Mouse (Mus musculus) heart, embryonic 15.5 days (tissue): Measurements from ENCODE around the gene Dbi. TPM values are rescaled to one million over a fixed set of nuclear protein-coding genes. Genes with fewer than 3 reads are reported as not detected.
A peak's percentile ranks its signal among the peaks of the same experiment; 100 is the strongest.

ENCODE experiments used
- ATAC-seq: fragments of 200-750 bp; cut with Nextera tagmentation; replicated peaks from 2 replicates; pipeline ENCODE4 v1.8.0; 2017; ENCODE audit warnings: low read depth, moderate TSS enrichment; ENCODE audit not compliant: insufficient number of reproducible peaks, insufficient read depth, low FRiP score
- H3K27ac ChIP-seq: fragments of 300-500 bp; sonication (generic); 2 replicates; pipeline ENCODE4 v1.5.1; 2015; ENCODE audit warnings: mild to moderate bottlenecking, inconsistent platforms
- H3K27me3 ChIP-seq: fragments of 300-500 bp; sonication (generic); 2 replicates; pipeline ENCODE4 v1.6.1; 2015; ENCODE audit warnings: inconsistent platforms
- H3K36me3 ChIP-seq: fragments of 300-500 bp; sonication (generic); 2 replicates; pipeline ENCODE4 v1.6.1; 2015; ENCODE audit warnings: mild to moderate bottlenecking, inconsistent platforms
- H3K4me1 ChIP-seq: fragments of 300-500 bp; sonication (generic); replicated peaks from 2 replicates; pipeline ENCODE4 v1.6.1; 2015; ENCODE audit warnings: inconsistent platforms
- H3K4me2 ChIP-seq: fragments of 300-500 bp; sonication (generic); 2 replicates; pipeline ENCODE4 v1.6.1; 2015; ENCODE audit warnings: inconsistent platforms, mild to moderate bottlenecking, moderate library complexity
- H3K4me3 ChIP-seq: fragments of 300-500 bp; sonication (generic); 2 replicates; pipeline ENCODE4 v1.5.1; 2015; ENCODE audit warnings: mild to moderate bottlenecking, inconsistent platforms
- H3K9ac ChIP-seq: fragments of 300-500 bp; sonication (generic); 2 replicates; pipeline ENCODE4 v1.6.1; 2015; ENCODE audit warnings: mild to moderate bottlenecking, inconsistent platforms
- H3K9me3 ChIP-seq: fragments of 300-500 bp; sonication (generic); replicated peaks from 2 replicates; pipeline ENCODE4 v1.6.1; 2016; ENCODE audit warnings: inconsistent platforms
- WGBS: fragments of 180-500 bp; shearing (Covaris S2); methylation state at CpG from one replicate; pipeline ENCODE4 v1.1.7; 2015; ENCODE audit warnings: mixed read lengths; 5-methylcytosine and 5-hydroxymethylcytosine counted together
- polyA plus RNA-seq: library from polyadenylated mRNA; unstranded; fragments of >200 nt; fragmentation: Nextera tagmentation; extraction: Ambion mirVana; gene quantifications from 2 replicates; pipeline ENCODE4 v1.2.1, GENCODE M21; 2015

The Dbi gene
- polyA plus RNA-seq: 623 and 771 TPM in 2 replicates

GRCm38 (mm10) chr1:120120969-120121811 lies at the start of gene Dbi, which contains the start of gene 3110009E18Rik:
Gene Dbi, minus strand, starts transcription at chr1:120121078.
Gene 3110009E18Rik, plus strand, starts transcription at chr1:120121187.
- ATAC-seq: peak; percentile 93
- Histone ChIP-seq H3K27me3 (no peaks in the 10 kb centered on the region), H3K4me1 (peaks cover 33% of the 10 kb centered on the region), H3K4me2 (peak within 1 kb of the TSS; percentile 78), H3K36me3 (peaks cover under 1% of the 10 kb centered on the region; the same call in 1 of the 2 replicates), H3K27ac (peak within 1 kb of the TSS; percentile 96), H3K9ac (peak within 1 kb of the TSS; percentile 66), H3K9me3 (no peaks in the 10 kb centered on the region), H3K4me3 (peak within 1 kb of the TSS; percentile 66)
- WGBS: under 1% methylated on average over 52 of the region's 52 CpGs

- Histone ChIP-seq H3K27me3 (no peaks in the 10 kb centered on the region), H3K4me2 (no peak overlapping the region), H3K9me3 (no peaks in the 10 kb centered on the region), H3K4me1 (no peaks in the 10 kb centered on the region), H3K4me3 (no peak overlapping the region), H3K36me3 (no peaks in the 10 kb centered on the region), H3K27ac (no peak overlapping the region), H3K9ac (no peak overlapping the region)
- WGBS: 77% methylated on average over 7 of the region's 7 CpGs
- ATAC-seq: no peak
Measured at GRCm38 (mm10) chr1:120170307-120170706, 49.4 kb upstream of the Dbi start.

GRCm38 (mm10) chr1:120168674-120169073 lies 47.8 kb upstream of the Dbi start:
- no peak overlapping the region for H3K4me2 ChIP-seq
- no peak overlapping the region for H3K27ac ChIP-seq
- H3K9me3 ChIP-seq: no peaks in the 10 kb centered on the region
- no peaks in the 10 kb centered on the region for H3K36me3 ChIP-seq
- no peaks in the 10 kb centered on the region for H3K4me1 ChIP-seq
- no peak overlapping the region for H3K4me3 ChIP-seq
- no peaks in the 10 kb centered on the region for H3K27me3 ChIP-seq
- 83% methylated on average over 7 of the region's 7 CpGs for WGBS
- ATAC-seq: no peak
- H3K9ac ChIP-seq: no peak overlapping the region

GRCm38 (mm10) chr1:120168016-120168415 lies 47.1 kb upstream of the Dbi start:
- no peak overlapping the region for H3K27ac ChIP-seq
- H3K4me1 ChIP-seq: no peaks in the 10 kb centered on the region
- ATAC-seq: no peak
- 54% methylated on average over 4 of the region's 4 CpGs for WGBS
- no peak overlapping the region for H3K4me2 ChIP-seq
- H3K36me3 ChIP-seq: no peaks in the 10 kb centered on the region
- H3K27me3 ChIP-seq: no peaks in the 10 kb centered on the region
- no peaks in the 10 kb centered on the region for H3K9me3 ChIP-seq
- H3K9ac ChIP-seq: no peak overlapping the region
- H3K4me3 ChIP-seq: no peak overlapping the region

GRCm38 (mm10) chr1:120162616-120163015 lies 41.7 kb upstream of the Dbi start:
- WGBS: 52% methylated on average over 1 of the region's 1 CpGs
- no peak overlapping the region for H3K4me2 ChIP-seq
- H3K4me1 ChIP-seq: no peaks in the 10 kb centered on the region
- H3K9me3 ChIP-seq: no peaks in the 10 kb centered on the region
- H3K36me3 ChIP-seq: no peaks in the 10 kb centered on the region
- ATAC-seq: no peak
- no peak overlapping the region for H3K27ac ChIP-seq
- no peaks in the 10 kb centered on the region for H3K27me3 ChIP-seq
- H3K9ac ChIP-seq: no peak overlapping the region
- no peak overlapping the region for H3K4me3 ChIP-seq

- Histone ChIP-seq H3K36me3 (no peaks in the 10 kb centered on the region), H3K9me3 (no peaks in the 10 kb centered on the region), H3K4me3 (no peak overlapping the region), H3K9ac (no peak overlapping the region), H3K27me3 (no peaks in the 10 kb centered on the region), H3K4me1 (no peaks in the 10 kb centered on the region), H3K4me2 (no peak overlapping the region), H3K27ac (no peak overlapping the region)
- WGBS: 87% methylated on average over 5 of the region's 5 CpGs
- no peak for ATAC-seq
Measured at GRCm38 (mm10) chr1:120161502-120161901, 40.6 kb upstream of the Dbi start.

GRCm38 (mm10) chr1:120158474-120159127 lies 37.7 kb upstream of the Dbi start:
- no peaks in the 10 kb centered on the region for H3K27me3 ChIP-seq
- H3K36me3 ChIP-seq: no peaks in the 10 kb centered on the region
- 82% methylated on average over 9 of the region's 9 CpGs for WGBS
- H3K4me1 ChIP-seq: no peaks in the 10 kb centered on the region
- no peak overlapping the region for H3K27ac ChIP-seq
- H3K9me3 ChIP-seq: no peaks in the 10 kb centered on the region
- no peak overlapping the region for H3K4me3 ChIP-seq
- no peak overlapping the region for H3K9ac ChIP-seq
- no peak for ATAC-seq
- H3K4me2 ChIP-seq: no peak overlapping the region

- Histone ChIP-seq H3K4me1 (no peaks in the 10 kb centered on the region), H3K27me3 (no peaks in the 10 kb centered on the region), H3K9ac (no peak overlapping the region), H3K9me3 (no peaks in the 10 kb centered on the region), H3K27ac (no peak overlapping the region), H3K4me2 (no peak overlapping the region), H3K4me3 (no peak overlapping the region), H3K36me3 (no peaks in the 10 kb centered on the region)
- 17% methylated on average over 1 of the region's 1 CpGs for WGBS
- no peak for ATAC-seq
Measured at GRCm38 (mm10) chr1:120155325-120155724, 34.4 kb upstream of the Dbi start.

GRCm38 (mm10) chr1:120154232-120154631 lies 33.4 kb upstream of the Dbi start:
- Histone ChIP-seq H3K9ac (no peak overlapping the region), H3K9me3 (no peaks in the 10 kb centered on the region), H3K36me3 (no peaks in the 10 kb centered on the region), H3K27ac (no peak overlapping the region), H3K4me1 (no peaks in the 10 kb centered on the region), H3K4me2 (no peak overlapping the region), H3K27me3 (no peaks in the 10 kb centered on the region), H3K4me3 (no peak overlapping the region)
- no peak for ATAC-seq

- no peaks in the 10 kb centered on the region for H3K36me3 ChIP-seq
- no peak overlapping the region for H3K9ac ChIP-seq
- H3K4me1 ChIP-seq: peaks cover 5% of the 10 kb centered on the region; the same call in 1 of the 2 replicates
- H3K27ac ChIP-seq: no peak overlapping the region
- ATAC-seq: no peak
- H3K9me3 ChIP-seq: no peaks in the 10 kb centered on the region
- H3K27me3 ChIP-seq: no peaks in the 10 kb centered on the region
- no peak overlapping the region for H3K4me2 ChIP-seq
- H3K4me3 ChIP-seq: no peak overlapping the region
Measured at GRCm38 (mm10) chr1:120146994-120147393, 26.1 kb upstream of the Dbi start.

GRCm38 (mm10) chr1:120145527-120146216 lies 24.8 kb upstream of the Dbi start:
- no peaks in the 10 kb centered on the region for H3K27me3 ChIP-seq
- 89% methylated on average over 8 of the region's 8 CpGs for WGBS
- no peak overlapping the region for H3K4me2 ChIP-seq
- H3K27ac ChIP-seq: no peak overlapping the region
- no peak overlapping the region for H3K9ac ChIP-seq
- H3K9me3 ChIP-seq: no peaks in the 10 kb centered on the region
- H3K36me3 ChIP-seq: no peaks in the 10 kb centered on the region
- H3K4me3 ChIP-seq: no peak overlapping the region
- no peak for ATAC-seq
- peaks cover 5% of the 10 kb centered on the region; the same call in 1 of the 2 replicates for H3K4me1 ChIP-seq
